Mouse (Mus musculus) kidney, adult 2 months (tissue): ENCODE data around the gene Tmem256.

Experiments used
- CTCF ChIP-seq: fragments of 200-500 bp; conservative IDR thresholded peaks from 2 replicates; pipeline ENCODE4 v1.5.1; 2011; ENCODE audit warnings: low read depth, mild to moderate bottlenecking, control low read depth, low read length, moderate library complexity, mixed read lengths; ENCODE audit not compliant: insufficient read depth, insufficient read length
- POLR2A ChIP-seq: fragments of 200-500 bp; IDR thresholded peaks from one replicate; pipeline ENCODE4 v1.6.1; 2011; ENCODE audit warnings: low read depth, low read length, control low read depth

DNA sequence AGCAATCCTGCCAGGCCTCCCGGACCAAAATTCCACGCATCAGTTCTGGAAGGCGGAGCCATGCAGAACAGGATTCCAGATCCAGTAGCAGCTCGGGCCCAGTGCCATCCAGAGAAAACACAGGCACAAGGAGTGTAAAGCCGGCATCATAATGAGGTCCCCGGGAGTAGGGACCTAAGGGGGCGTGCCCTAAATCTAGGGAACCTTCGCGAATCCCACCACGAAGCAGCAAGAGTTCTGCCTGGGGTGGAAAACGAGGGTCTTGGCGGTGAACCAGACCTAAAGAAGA is 33.7 kb upstream of the Tmem256 start:
- TF ChIP-seq POLR2A (no peak), CTCF (no peak)
